Mouse (Mus musculus) hindbrain, embryonic 11.5 days (tissue): ENCODE measurements at regions not wholly inside any gene's neighbourhood (a gene's known extent, or its start where the extent isn't known, plus 50 kb on each side); places are given as distances from the start of the nearest gene placed in this dataset.
A peak's percentile ranks its signal among the peaks of the same experiment; 100 is the strongest.
"Not testable (repeated sequence)": the region's sequence is repeated elsewhere in the genome, so short reads cannot be mapped to it uniquely, and the experiment has no call there.

Source experiments
- ATAC-seq: fragments of 200-750 bp; cut with Nextera tagmentation; 2 replicates; pipeline ENCODE4 v1.8.0; 2017; ENCODE audit warnings: mild to moderate bottlenecking, moderate TSS enrichment, moderate library complexity; ENCODE audit not compliant: low FRiP score
- DNase-seq: peaks from one replicate; pipeline ENCODE4 v3.0.0-alpha.2; 2015; ENCODE audit warnings: low spot score
- H3K27ac ChIP-seq: fragments of 300-500 bp; sonication (generic); 2 replicates; pipeline ENCODE4 v1.5.1; 2014; ENCODE audit warnings: mild to moderate bottlenecking, low read depth, low read length
- H3K27me3 ChIP-seq: fragments of 300-500 bp; sonication (generic); 2 replicates; pipeline ENCODE4 v1.6.1; 2014; ENCODE audit warnings: mild to moderate bottlenecking, low read length, moderate library complexity, mixed read lengths; ENCODE audit not compliant: control insufficient read depth, insufficient read depth
- H3K36me3 ChIP-seq: fragments of 300-500 bp; sonication (generic); 2 replicates; pipeline ENCODE4 v1.6.1; 2014; ENCODE audit warnings: mild to moderate bottlenecking, low read length, moderate library complexity, mixed read lengths; ENCODE audit not compliant: control insufficient read depth, insufficient read depth
- H3K4me1 ChIP-seq: fragments of 300-500 bp; sonication (generic); replicated peaks from 2 replicates; pipeline ENCODE4 v1.6.1; 2014; ENCODE audit warnings: low read length, mixed read lengths; ENCODE audit not compliant: control insufficient read depth, insufficient read depth
- H3K4me2 ChIP-seq: fragments of 300-500 bp; sonication (generic); replicated peaks from 2 replicates; pipeline ENCODE4 v1.6.1; 2014; ENCODE audit warnings: mild to moderate bottlenecking, low read depth, low read length
- H3K4me3 ChIP-seq: fragments of 300-500 bp; sonication (generic); 2 replicates; pipeline ENCODE4 v1.5.1; 2014; ENCODE audit warnings: low read depth, low read length
- H3K9ac ChIP-seq: fragments of 300-500 bp; sonication (generic); 2 replicates; pipeline ENCODE4 v1.6.1; 2014; ENCODE audit warnings: low read depth, low read length
- H3K9me3 ChIP-seq: fragments of 300-500 bp; sonication (generic); 2 replicates; pipeline ENCODE4 v1.6.1; 2016; ENCODE audit warnings: low read length; ENCODE audit not compliant: control insufficient read depth
- WGBS: fragments of 180-500 bp; shearing (Covaris S2); extraction: QIAGEN DNeasy Blood & Tissue Kit; methylation state at CpG from one replicate; pipeline ENCODE4 v1.1.7; 2014; 5-methylcytosine and 5-hydroxymethylcytosine counted together

DNA sequence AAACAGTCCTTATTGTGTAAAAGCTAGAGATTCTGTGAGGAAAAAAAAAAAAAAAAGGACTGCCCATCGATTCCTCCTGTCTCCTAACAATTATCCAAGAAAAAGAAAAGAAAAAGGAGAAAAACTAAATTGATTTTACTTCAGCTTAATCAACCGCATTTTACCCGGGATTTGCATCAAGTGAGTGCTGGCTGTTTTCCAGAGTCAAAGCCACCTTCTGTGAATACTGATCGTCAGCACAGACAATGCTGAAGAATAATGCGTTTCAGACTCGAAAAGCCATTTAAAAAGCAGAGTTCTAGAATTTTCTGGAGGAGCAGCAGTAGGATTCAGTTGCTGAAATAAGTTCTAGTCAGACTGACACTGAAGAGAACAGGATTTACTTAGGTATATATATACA, 131.1 kb downstream of the Kcnk1 start:
- no peaks in the 10 kb centered on the region for H3K36me3 ChIP-seq
- H3K4me1 ChIP-seq, result no peaks in the 10 kb centered on the region
- H3K27me3 ChIP-seq, result no peaks in the 10 kb centered on the region
- no peak for ATAC-seq
- no peak overlapping the region for H3K27ac ChIP-seq
- no peak for DNase-seq
- 72% methylated on average over 6 of the region's 6 CpGs for WGBS
- no peak overlapping the region for H3K4me3 ChIP-seq
- H3K9ac ChIP-seq, result no peak overlapping the region
- H3K9me3 ChIP-seq, result no peaks in the 10 kb centered on the region
- H3K4me2 ChIP-seq, result no peak overlapping the region

DNA sequence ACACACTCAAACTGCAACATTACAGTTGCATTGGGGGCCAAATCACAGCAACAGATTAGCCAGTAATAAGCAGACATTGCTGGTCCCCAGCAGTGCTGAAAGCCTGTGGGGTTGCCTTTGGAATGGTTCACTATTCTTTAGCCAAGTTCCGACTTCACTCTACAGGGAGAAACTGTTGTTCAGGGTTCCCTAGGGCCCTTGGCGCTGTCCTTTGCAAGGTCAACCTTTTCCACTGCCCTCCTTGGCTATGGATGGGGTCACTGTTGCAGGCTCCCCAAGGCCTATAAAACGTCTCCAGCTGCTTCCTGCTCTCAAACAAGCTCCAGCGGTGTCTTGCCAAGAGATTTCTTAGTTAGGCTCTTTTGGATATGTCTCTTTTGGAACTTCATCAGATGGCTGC, 137.1 kb downstream of the Kcnk1 start:
- H3K4me1 ChIP-seq, result no peaks in the 10 kb centered on the region

DNA sequence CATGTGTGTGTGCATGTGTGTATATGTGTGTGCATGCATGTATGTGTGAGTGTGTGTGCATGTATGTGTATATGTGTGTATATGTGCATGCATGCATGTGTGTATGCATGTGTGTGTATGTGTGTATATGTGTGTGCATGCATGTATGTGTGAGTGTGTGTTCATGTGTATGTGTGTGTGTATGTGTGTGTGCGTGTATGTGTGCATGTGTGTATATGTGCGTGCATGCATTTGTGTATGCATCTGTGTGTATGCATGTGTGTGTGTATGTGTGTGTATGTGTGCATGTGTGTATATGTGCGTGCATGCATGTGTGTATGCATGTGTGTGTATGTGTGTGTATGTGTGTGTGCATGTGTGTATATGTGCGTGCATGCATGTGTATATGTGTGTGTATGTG, 137.9 kb downstream of the Kcnk1 start:
- DNase-seq, H3K27me3 ChIP-seq: not testable (repeated sequence)
- WGBS, result 92% methylated on average over 4 of the region's 4 CpGs

More for the DNA sequence above, 137.1 kb downstream of the Kcnk1 start:
- 81% methylated on average over 4 of the region's 4 CpGs for WGBS
- H3K27me3 ChIP-seq, result no peaks in the 10 kb centered on the region
- H3K36me3 ChIP-seq, result no peaks in the 10 kb centered on the region
- no peak overlapping the region for H3K27ac ChIP-seq
- H3K9me3 ChIP-seq, result no peaks in the 10 kb centered on the region
- H3K9ac ChIP-seq, result no peak overlapping the region
- H3K4me2 ChIP-seq, result no peak overlapping the region
- H3K4me3 ChIP-seq, result no peak overlapping the region
- ATAC-seq (no peak), DNase-seq (no peak)

DNA sequence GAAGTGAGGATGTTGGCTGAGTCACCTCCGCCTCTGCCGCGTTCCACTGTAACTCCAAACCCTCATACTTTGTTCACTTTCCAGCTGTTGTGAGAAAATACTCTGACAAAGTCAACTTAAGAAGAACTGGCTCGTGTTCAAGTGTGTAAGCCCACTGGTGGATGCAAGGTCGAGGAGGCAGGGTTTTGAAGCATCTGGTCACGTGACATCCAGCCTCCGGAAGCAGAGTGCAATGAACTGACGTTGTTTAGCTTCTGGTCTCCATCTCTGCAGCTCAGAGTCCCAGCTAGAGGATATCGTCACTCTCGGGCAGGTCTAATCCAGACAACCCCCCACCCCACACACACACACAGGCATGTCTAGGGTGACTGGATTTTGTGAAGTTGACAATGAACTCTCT, 140.1 kb downstream of the Kcnk1 start:
- H3K27ac ChIP-seq, result no peak overlapping the region

More for the DNA sequence above, 137.9 kb downstream of the Kcnk1 start:
- not testable (repeated sequence) for H3K4me1 ChIP-seq, H3K9ac ChIP-seq, H3K27ac ChIP-seq, H3K36me3 ChIP-seq, H3K9me3 ChIP-seq, ATAC-seq, H3K4me2 ChIP-seq, H3K4me3 ChIP-seq

DNA sequence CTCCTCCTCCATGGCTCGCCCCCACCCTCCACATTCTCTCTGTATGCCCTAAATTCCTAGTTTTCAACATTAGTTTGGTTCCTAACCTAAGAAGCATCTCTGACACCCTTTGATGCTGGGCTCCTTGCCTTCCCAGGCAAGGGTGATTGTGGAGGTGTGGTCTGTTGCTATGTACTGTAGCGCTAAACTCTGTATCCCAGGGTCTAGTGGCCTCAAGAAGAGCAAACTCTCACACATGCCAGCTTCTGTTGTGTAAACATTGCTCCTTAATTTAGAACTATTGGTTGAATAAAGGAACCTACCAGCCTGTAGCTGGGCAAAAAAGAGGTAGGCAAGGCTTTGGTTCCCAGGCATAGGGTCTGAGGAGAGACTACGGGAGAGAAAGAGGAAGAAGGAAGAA, 140.6 kb downstream of the Kcnk1 start:
- ATAC-seq, result no peak
- no peaks in the 10 kb centered on the region for H3K9me3 ChIP-seq
- 78% methylated on average over 3 of the region's 3 CpGs for WGBS
- H3K4me2 ChIP-seq, result no peak overlapping the region
- no peak overlapping the region for H3K4me3 ChIP-seq
- peaks cover 21% of the 10 kb centered on the region for H3K27me3 ChIP-seq
- H3K9ac ChIP-seq, result no peak overlapping the region
- H3K4me1 ChIP-seq, result no peaks in the 10 kb centered on the region
- DNase-seq, result no peak
- H3K27ac ChIP-seq, result no peak overlapping the region
- H3K36me3 ChIP-seq, result no peaks in the 10 kb centered on the region

More for the DNA sequence above, 140.1 kb downstream of the Kcnk1 start:
- Histone ChIP-seq H3K4me1 (no peaks in the 10 kb centered on the region), H3K4me2 (no peak overlapping the region), H3K27me3 (peaks cover 21% of the 10 kb centered on the region), H3K4me3 (no peak overlapping the region), H3K9ac (no peak overlapping the region), H3K9me3 (no peaks in the 10 kb centered on the region), H3K36me3 (no peaks in the 10 kb centered on the region)
- ATAC-seq (no peak), DNase-seq (no peak)
- WGBS, result 80% methylated on average over 10 of the region's 10 CpGs

DNA sequence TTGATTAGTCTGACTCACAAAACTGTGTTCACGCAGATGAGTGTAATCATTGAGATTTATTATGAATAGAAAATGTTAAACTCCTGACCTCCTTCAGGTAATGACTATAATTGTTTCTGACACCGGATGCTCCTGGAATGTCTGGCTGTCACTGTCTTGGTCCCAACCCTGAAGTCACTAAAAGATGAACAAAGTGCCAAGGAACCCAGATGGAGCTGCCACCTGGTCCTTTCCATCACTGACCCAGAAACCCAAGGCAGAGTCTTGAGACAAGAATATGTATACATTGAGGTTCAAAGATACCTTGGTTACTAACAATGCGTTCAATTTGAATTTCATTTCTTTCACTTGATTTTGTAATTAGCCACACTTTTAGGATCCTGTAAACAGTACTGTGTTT, 142.0 kb downstream of the Kcnk1 start:
- no peak for DNase-seq
- no peak overlapping the region for H3K4me3 ChIP-seq
- no peak overlapping the region for H3K4me2 ChIP-seq
- peaks cover 21% of the 10 kb centered on the region for H3K27me3 ChIP-seq
- WGBS, result 85% methylated on average over 3 of the region's 3 CpGs
- H3K9me3 ChIP-seq, result no peaks in the 10 kb centered on the region
- ATAC-seq, result no peak
- no peaks in the 10 kb centered on the region for H3K4me1 ChIP-seq
- no peaks in the 10 kb centered on the region for H3K36me3 ChIP-seq
- H3K27ac ChIP-seq, result no peak overlapping the region
- no peak overlapping the region for H3K9ac ChIP-seq

DNA sequence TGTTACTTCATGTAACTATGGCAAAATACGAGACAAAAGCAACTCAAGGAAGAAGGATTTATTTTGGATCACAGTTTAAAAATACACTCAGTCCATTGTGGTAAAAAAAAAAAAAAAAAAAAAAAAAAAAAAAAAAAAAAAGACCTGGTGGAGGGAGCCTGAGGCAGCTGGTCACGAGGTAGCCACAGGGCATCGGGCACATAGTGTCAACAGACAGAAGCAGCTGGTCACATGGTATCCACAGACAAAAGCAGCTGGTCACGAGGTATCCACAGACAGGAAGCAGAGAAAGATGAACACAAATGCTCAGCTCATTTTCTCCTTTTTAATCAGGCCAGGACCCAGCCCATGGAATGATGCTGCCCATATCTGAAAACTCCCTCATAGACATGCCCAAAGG, 142.5 kb downstream of the Kcnk1 start:
- peaks cover 21% of the 10 kb centered on the region for H3K27me3 ChIP-seq
- no peak overlapping the region for H3K4me2 ChIP-seq
- WGBS, result 70% methylated on average over 4 of the region's 4 CpGs
- no peaks in the 10 kb centered on the region for H3K36me3 ChIP-seq
- H3K4me1 ChIP-seq, result no peaks in the 10 kb centered on the region
- no peak overlapping the region for H3K9ac ChIP-seq
- DNase-seq, result no peak
- no peaks in the 10 kb centered on the region for H3K9me3 ChIP-seq
- H3K27ac ChIP-seq, result no peak overlapping the region
- ATAC-seq, result no peak
- H3K4me3 ChIP-seq, result no peak overlapping the region

DNA sequence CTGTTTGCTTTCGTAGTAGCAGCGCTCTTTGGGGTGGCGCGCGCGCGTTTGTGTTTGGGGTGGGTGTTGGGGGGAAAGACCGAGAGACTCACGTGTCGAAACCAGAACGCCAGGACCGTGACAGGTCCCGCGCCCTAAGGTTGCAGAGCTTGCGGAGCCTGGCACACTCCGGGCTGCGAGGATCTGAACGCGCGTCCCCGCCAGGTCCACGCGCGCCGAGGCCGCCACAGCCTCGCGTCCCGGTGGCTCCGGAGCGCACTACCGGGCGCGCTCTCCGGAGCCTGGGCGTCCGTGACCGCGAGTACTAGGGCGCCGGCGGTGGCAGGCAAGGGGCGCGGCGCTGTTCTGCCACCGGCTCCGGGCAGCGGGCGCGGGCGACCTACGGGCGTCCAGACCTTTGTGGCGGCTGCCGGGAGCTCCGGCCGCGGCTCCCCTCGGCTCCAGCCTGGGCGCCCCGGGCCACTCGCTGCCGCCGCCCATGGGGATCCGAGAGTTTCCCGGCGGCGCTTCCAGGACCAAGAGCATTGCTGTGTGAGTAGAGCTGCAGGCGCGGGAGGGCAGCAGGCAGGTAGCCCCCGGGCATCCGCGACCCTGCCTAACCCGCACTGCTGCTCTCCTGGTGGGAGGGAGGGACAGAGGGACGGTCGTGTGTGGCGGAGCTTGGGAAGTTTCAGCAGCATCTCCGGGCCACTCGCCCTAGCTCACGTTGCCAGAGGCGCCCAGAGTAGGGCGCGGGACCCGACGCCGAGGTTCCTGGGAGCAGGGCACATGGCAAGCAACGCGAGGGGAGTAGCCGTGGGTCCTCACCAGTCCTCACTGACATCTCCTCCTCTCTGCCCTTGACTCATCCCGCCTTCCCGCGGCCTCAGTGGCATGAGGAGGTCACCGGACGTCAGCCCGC, 143.9 kb downstream of the Kcnk1 start:
- H3K36me3 ChIP-seq, result no peaks in the 10 kb centered on the region
- peak overlapping the region; percentile 51 for H3K4me3 ChIP-seq
- H3K4me2 ChIP-seq, result peak overlapping the region; percentile 97
- no peak overlapping the region for H3K27ac ChIP-seq
- peak overlapping the region; percentile 54 for H3K9ac ChIP-seq
- ATAC-seq (peak; percentile 40), DNase-seq (peak; percentile 67)
- under 1% methylated on average over 58 of the region's 95 CpGs for WGBS
- peaks cover 21% of the 10 kb centered on the region for H3K27me3 ChIP-seq
- no peaks in the 10 kb centered on the region for H3K9me3 ChIP-seq
- no peaks in the 10 kb centered on the region for H3K4me1 ChIP-seq

DNA sequence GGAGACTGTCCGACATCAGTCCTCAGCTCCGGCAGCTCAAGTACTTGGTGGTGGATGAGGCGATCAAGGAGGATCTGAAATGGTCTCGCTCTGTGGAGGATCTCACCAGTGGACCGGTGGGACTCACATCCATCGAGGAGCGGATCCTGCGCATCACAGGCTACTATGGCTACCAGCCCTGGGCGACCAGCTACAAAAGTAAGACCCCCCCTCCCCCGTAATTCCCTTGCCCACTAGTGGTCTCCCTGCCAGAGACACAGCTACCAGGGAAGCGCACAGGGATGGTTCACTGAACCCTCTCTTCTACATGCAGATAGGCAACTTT, 144.5 kb downstream of the Kcnk1 start:
- no peaks in the 10 kb centered on the region for H3K4me1 ChIP-seq
- no peak overlapping the region for H3K27ac ChIP-seq
- H3K36me3 ChIP-seq, result no peaks in the 10 kb centered on the region
- 22% methylated on average over 11 of the region's 11 CpGs for WGBS
- DNase-seq, result no peak
- H3K4me2 ChIP-seq, result peak overlapping the region; percentile 97
- peak overlapping the region; percentile 51 for H3K4me3 ChIP-seq
- peak; percentile 43 for ATAC-seq
- H3K9ac ChIP-seq, result no peak overlapping the region
- H3K27me3 ChIP-seq, result peaks cover 21% of the 10 kb centered on the region
- no peaks in the 10 kb centered on the region for H3K9me3 ChIP-seq
